Mouse (Mus musculus) neural tube, embryonic 14.5 days (tissue): ENCODE measurements around the gene Zswim1. TPM values are rescaled to one million over a fixed set of nuclear protein-coding genes. Genes with fewer than 3 reads are reported as not detected.

ENCODE experiments used
- ATAC-seq: fragments of 200-750 bp; cut with Nextera tagmentation; 2 replicates; pipeline ENCODE4 v1.8.0; 2017; ENCODE audit warnings: low read depth, mild to moderate bottlenecking, moderate TSS enrichment, moderate library complexity
- H3K27ac ChIP-seq: fragments of 300-500 bp; sonication (generic); 2 replicates; pipeline ENCODE4 v1.5.1; 2014; ENCODE audit warnings: low read depth, mild to moderate bottlenecking, control low read depth, low read length, moderate library complexity, mixed read lengths
- H3K27me3 ChIP-seq: fragments of 300-500 bp; sonication (generic); 2 replicates; pipeline ENCODE4 v1.6.1; 2014; ENCODE audit warnings: low read length; ENCODE audit not compliant: control insufficient read depth, insufficient read depth
- H3K36me3 ChIP-seq: fragments of 300-500 bp; sonication (generic); 2 replicates; pipeline ENCODE4 v1.6.1; 2014; ENCODE audit warnings: low read length, mixed read lengths; ENCODE audit not compliant: control insufficient read depth, insufficient read depth
- H3K4me1 ChIP-seq: fragments of 300-500 bp; sonication (generic); 2 replicates; pipeline ENCODE4 v1.6.1; 2014; ENCODE audit warnings: low read length; ENCODE audit not compliant: control insufficient read depth, insufficient read depth
- H3K4me2 ChIP-seq: fragments of 300-500 bp; sonication (generic); 2 replicates; pipeline ENCODE4 v1.6.1; 2014; ENCODE audit warnings: mild to moderate bottlenecking, low read depth, low read length, control low read depth
- H3K4me3 ChIP-seq: fragments of 300-500 bp; sonication (generic); 2 replicates; pipeline ENCODE4 v1.5.1; 2014; ENCODE audit warnings: low read depth, low read length, control low read depth, mixed read lengths
- H3K9ac ChIP-seq: fragments of 300-500 bp; sonication (generic); replicated peaks from 2 replicates; pipeline ENCODE4 v1.6.1; 2014; ENCODE audit warnings: low read depth, mild to moderate bottlenecking, control low read depth, low read length, mixed read lengths
- H3K9me3 ChIP-seq: fragments of 300-500 bp; sonication (generic); 2 replicates; pipeline ENCODE4 v1.6.1; 2016; ENCODE audit warnings: low read length; ENCODE audit not compliant: control insufficient read depth
- WGBS: fragments of 180-500 bp; shearing (Covaris S2); extraction: QIAGEN DNeasy Blood & Tissue Kit; methylation state at CpG from one replicate; pipeline ENCODE4 v1.1.7; 2014; 5-methylcytosine and 5-hydroxymethylcytosine counted together
- polyA plus RNA-seq: library from polyadenylated mRNA; unstranded; fragments of >200 nt; fragmentation: Nextera tagmentation; extraction: Ambion mirVana; gene quantifications from 2 replicates; pipeline ENCODE4 v1.2.1, GENCODE M21; 2014

Gene Zswim1
- polyA plus RNA-seq, 1 experiment from 2014 or later, result 29.3 TPM

GRCm38 (mm10) chr2:164781876-164782275, 40.6 kb upstream of the Zswim1 start:
- H3K4me2 ChIP-seq, result no peak overlapping the region
- H3K27me3 ChIP-seq, result no peaks in the 10 kb centered on the region
- 78% methylated on average over 4 of the region's 4 CpGs for WGBS
- H3K9ac ChIP-seq, result no peak overlapping the region
- no peaks in the 10 kb centered on the region for H3K4me1 ChIP-seq
- H3K4me3 ChIP-seq, result no peak overlapping the region
- H3K27ac ChIP-seq, result no peak overlapping the region
- no peaks in the 10 kb centered on the region for H3K9me3 ChIP-seq
- ATAC-seq, result no peak
- no peaks in the 10 kb centered on the region for H3K36me3 ChIP-seq

- no peak overlapping the region for H3K9ac ChIP-seq
- no peaks in the 10 kb centered on the region for H3K9me3 ChIP-seq
- WGBS, result 82% methylated on average over 7 of the region's 7 CpGs
- H3K4me3 ChIP-seq, result no peak overlapping the region
- no peak for ATAC-seq
- H3K36me3 ChIP-seq, result no peaks in the 10 kb centered on the region
- no peak overlapping the region for H3K4me2 ChIP-seq
- no peak overlapping the region for H3K27ac ChIP-seq
- H3K27me3 ChIP-seq, result no peaks in the 10 kb centered on the region
- no peaks in the 10 kb centered on the region for H3K4me1 ChIP-seq
Observed at GRCm38 (mm10) chr2:164783926-164784581, 38.4 kb upstream of the Zswim1 start.

- H3K4me3 ChIP-seq, result peak overlapping the region; percentile 65
- WGBS, result 12% methylated on average over 7 of the region's 7 CpGs
- no peaks in the 10 kb centered on the region for H3K9me3 ChIP-seq
- peak overlapping the region; percentile 86 for H3K4me2 ChIP-seq
- H3K27me3 ChIP-seq, result no peaks in the 10 kb centered on the region
- peak overlapping the region; percentile 76 for H3K9ac ChIP-seq
- ATAC-seq, result no peak
- H3K27ac ChIP-seq, result peak overlapping the region; percentile 64; the same call in 1 of the 2 replicates
- no peaks in the 10 kb centered on the region for H3K4me1 ChIP-seq
- no peaks in the 10 kb centered on the region; the same call in 1 of the 2 replicates for H3K36me3 ChIP-seq
Observed at GRCm38 (mm10) chr2:164784869-164785420, 37.5 kb upstream of the Zswim1 start.

GRCm38 (mm10) chr2:164785481-164786387, 36.8 kb upstream of the Zswim1 start, which contains the start of gene Snx21:
TSS of gene Snx21 (plus strand) at chr2:164785823.
- peak; percentile 76 for ATAC-seq
- peak within 1 kb of the TSS; percentile 65 for H3K4me3 ChIP-seq
- no peaks in the 10 kb centered on the region; the same call in 1 of the 2 replicates for H3K36me3 ChIP-seq
- under 1% methylated on average over 68 of the region's 89 CpGs for WGBS
- H3K27ac ChIP-seq, result peak within 1 kb of the TSS; percentile 64
- no peaks in the 10 kb centered on the region for H3K9me3 ChIP-seq
- peak within 1 kb of the TSS; percentile 86 for H3K4me2 ChIP-seq
- H3K9ac ChIP-seq, result peak within 1 kb of the TSS; percentile 76
- H3K4me1 ChIP-seq, result no peaks in the 10 kb centered on the region
- no peaks in the 10 kb centered on the region for H3K27me3 ChIP-seq

- H3K27me3 ChIP-seq, result no peaks in the 10 kb centered on the region
- H3K27ac ChIP-seq, result peak overlapping the region; percentile 64; the same call in 1 of the 2 replicates
- WGBS, result 11% methylated on average over 15 of the region's 15 CpGs
- no peak for ATAC-seq
- peak overlapping the region; percentile 76 for H3K9ac ChIP-seq
- H3K4me3 ChIP-seq, result peak overlapping the region; percentile 65
- H3K36me3 ChIP-seq, result no peaks in the 10 kb centered on the region; the same call in 1 of the 2 replicates
- H3K9me3 ChIP-seq, result no peaks in the 10 kb centered on the region
- no peaks in the 10 kb centered on the region for H3K4me1 ChIP-seq
- H3K4me2 ChIP-seq, result peak overlapping the region; percentile 86
Observed at GRCm38 (mm10) chr2:164786388-164786885, 36.0 kb upstream of the Zswim1 start.

- Histone ChIP-seq H3K9me3 (no peaks in the 10 kb centered on the region), H3K27ac (no peak overlapping the region), H3K36me3 (peaks cover 4% of the 10 kb centered on the region; the same call in 1 of the 2 replicates), H3K9ac (no peak overlapping the region; the same call in 1 of the 2 replicates), H3K4me1 (no peaks in the 10 kb centered on the region), H3K4me2 (peak overlapping the region; percentile 86), H3K27me3 (no peaks in the 10 kb centered on the region), H3K4me3 (peak overlapping the region; percentile 65; the same call in 1 of the 2 replicates)
- ATAC-seq, result no peak
- WGBS, result 90% methylated on average over 3 of the region's 3 CpGs
Observed at GRCm38 (mm10) chr2:164787032-164787431, 35.5 kb upstream of the Zswim1 start.

- Histone ChIP-seq H3K36me3 (peaks cover 11% of the 10 kb centered on the region), H3K4me1 (no peaks in the 10 kb centered on the region), H3K4me3 (no peak overlapping the region), H3K4me2 (no peak overlapping the region), H3K9ac (no peak overlapping the region), H3K9me3 (no peaks in the 10 kb centered on the region), H3K27me3 (no peaks in the 10 kb centered on the region), H3K27ac (no peak overlapping the region)
- WGBS, result 85% methylated on average over 10 of the region's 10 CpGs
- ATAC-seq, result no peak
Observed at GRCm38 (mm10) chr2:164787779-164788178, 34.7 kb upstream of the Zswim1 start.

GRCm38 (mm10) chr2:164788411-164788810, 34.1 kb upstream of the Zswim1 start:
- Histone ChIP-seq H3K9ac (no peak overlapping the region), H3K36me3 (peaks cover 14% of the 10 kb centered on the region), H3K27ac (no peak overlapping the region), H3K27me3 (no peaks in the 10 kb centered on the region), H3K9me3 (no peaks in the 10 kb centered on the region), H3K4me2 (no peak overlapping the region), H3K4me3 (no peak overlapping the region), H3K4me1 (no peaks in the 10 kb centered on the region)
- 81% methylated on average over 4 of the region's 4 CpGs for WGBS
- ATAC-seq, result no peak
